Mouse (Mus musculus) central nervous system, embryonic 18 days (tissue): Measurements from ENCODE around the gene Gpr61. TPM values are rescaled to one million over a fixed set of nuclear protein-coding genes. Genes with fewer than 3 reads are reported as not detected.

Source experiments
- polyA plus RNA-seq: library from polyadenylated mRNA; depleted of rRNA; stranded (reverse); fragments of >200 nt; gene quantifications from 2 replicates; pipeline ENCODE4 v1.2.3, GENCODE M21; 2012; rRNA removed

Gene Gpr61
- polyA plus RNA-seq: 5.2 TPM in 2 replicates

GRCm38 (mm10) chr3:108154656-108155055, at the start of gene Gpr61:
TSS of gene Gpr61 (minus strand) at chr3:108154882.

GRCm38 (mm10) chr3:108200329-108201323, 45.9 kb upstream of the Gpr61 start, which contains the start of gene Cyb561d1:
TSS of gene Cyb561d1 (minus strand) at chr3:108201212.

GRCm38 (mm10) chr3:108186098-108187047, 31.7 kb upstream of the Gpr61 start, which contains the start of gene Amigo1:
TSS of gene Amigo1 (plus strand) at chr3:108186335.

GRCm38 (mm10) chr3:108145534-108146445, 8.9 kb downstream of the Gpr61 start, which contains the start of gene Gnai3:
TSS of gene Gnai3 (minus strand) at chr3:108146146.

Other genes with a start within 250 kb of the Gpr61 start
- gene Gstm7, start 223.1 kb downstream of the Gpr61 start, polyA plus RNA-seq: 40.9 and 45.0 TPM in 2 replicates
- gene Gstm6, start 211.1 kb downstream of the Gpr61 start, polyA plus RNA-seq: 10.0 and 10.6 TPM in 2 replicates
- not detected in 2 replicates for gene Gstm3, start 185.6 kb downstream of the Gpr61 start, polyA plus RNA-seq
- gene Gstm2, start 168.4 kb downstream of the Gpr61 start, polyA plus RNA-seq: 6.8 and 8.2 TPM in 2 replicates
- 86.3 and 90.3 TPM in 2 replicates for gene Gstm1, start 136.9 kb downstream of the Gpr61 start, polyA plus RNA-seq
- 17.0 and 18.1 TPM in 2 replicates for gene Gstm4, start 110.0 kb downstream of the Gpr61 start, polyA plus RNA-seq
- gene Ampd2, start 68.2 kb downstream of the Gpr61 start, polyA plus RNA-seq: 90.2 and 99.8 TPM in 2 replicates
- 0.10 and 0.20 TPM in 2 replicates for gene Gnat2, start 62.1 kb downstream of the Gpr61 start, polyA plus RNA-seq
- gene Gnai3, start 8.7 kb downstream of the Gpr61 start, polyA plus RNA-seq: 79.9 and 83.6 TPM in 2 replicates
- gene Amigo1, start 31.5 kb upstream of the Gpr61 start, polyA plus RNA-seq: 19.0 and 19.8 TPM in 2 replicates
- 6.6 and 6.9 TPM in 2 replicates for gene Cyb561d1, start 46.3 kb upstream of the Gpr61 start, polyA plus RNA-seq
- 36.4 and 37.2 TPM in 2 replicates for gene Atxn7l2, start 56.1 kb upstream of the Gpr61 start, polyA plus RNA-seq
- gene Sypl2, start 71.8 kb upstream of the Gpr61 start, polyA plus RNA-seq: 1.0 and 2.5 TPM in 2 replicates
- gene Psma5, start 102.0 kb upstream of the Gpr61 start, polyA plus RNA-seq: 166 and 175 TPM in 2 replicates
- 61.8 and 62.0 TPM in 2 replicates for gene Sort1, start 129.2 kb upstream of the Gpr61 start, polyA plus RNA-seq
- 0.05 and 0.08 TPM in 2 replicates for gene Mybphl, start 210.0 kb upstream of the Gpr61 start, polyA plus RNA-seq
- gene Psrc1, start 229.0 kb upstream of the Gpr61 start, polyA plus RNA-seq: 18.1 and 19.3 TPM in 2 replicates